Mouse (Mus musculus) limb, embryonic 12.5 days (tissue): ENCODE measurements at regions not wholly inside any gene's neighbourhood (a gene's known extent, or its start where the extent isn't known, plus 50 kb on each side); places are given as distances from the start of the nearest gene placed in this dataset.

Experiments used
- ATAC-seq: fragments of 200-750 bp; cut with Nextera tagmentation; 2 replicates; pipeline ENCODE4 v1.8.0; 2017; ENCODE audit warnings: low read depth, moderate TSS enrichment; ENCODE audit not compliant: insufficient number of reproducible peaks, insufficient read depth, low FRiP score, low TSS enrichment
- H3K27ac ChIP-seq: fragments of 300-500 bp; sonication (generic); 2 replicates; pipeline ENCODE4 v1.5.1; 2016; ENCODE audit warnings: mild to moderate bottlenecking, moderate library complexity
- H3K27me3 ChIP-seq: fragments of 300-500 bp; sonication (generic); 2 replicates; pipeline ENCODE4 v1.6.1; 2016; ENCODE audit warnings: mild to moderate bottlenecking, moderate library complexity
- H3K36me3 ChIP-seq: fragments of 300-500 bp; sonication (generic); 2 replicates; pipeline ENCODE4 v1.6.1; 2016; ENCODE audit warnings: mild to moderate bottlenecking, moderate library complexity
- H3K4me1 ChIP-seq: fragments of 300-500 bp; sonication (generic); replicated peaks from 2 replicates; pipeline ENCODE4 v1.6.1; 2016
- H3K4me2 ChIP-seq: fragments of 300-500 bp; sonication (generic); 2 replicates; pipeline ENCODE4 v1.6.1; 2016; ENCODE audit warnings: mild to moderate bottlenecking, moderate library complexity
- H3K4me3 ChIP-seq: fragments of 300-500 bp; sonication (generic); replicated peaks from 2 replicates; pipeline ENCODE4 v1.5.1; 2016; ENCODE audit warnings: mild to moderate bottlenecking
- H3K9ac ChIP-seq: fragments of 300-500 bp; sonication (generic); replicated peaks from 2 replicates; pipeline ENCODE4 v1.6.1; 2016; ENCODE audit warnings: mild to moderate bottlenecking, moderate library complexity
- H3K9me3 ChIP-seq: fragments of 300-500 bp; sonication (generic); 2 replicates; pipeline ENCODE4 v1.6.1; 2016; ENCODE audit warnings: mild to moderate bottlenecking, moderate library complexity
- WGBS: fragments of 180-500 bp; shearing (Covaris S2); methylation state at CpG from one replicate; pipeline ENCODE4 v1.1.7; 2016; 5-methylcytosine and 5-hydroxymethylcytosine counted together

- ATAC-seq = no peak
Observed at GRCm38 (mm10) chr7:113672779-113673595, 92.8 kb upstream of the Spon1 start.

GRCm38 (mm10) chr7:113673596-113673956, 92.2 kb upstream of the Spon1 start:
- H3K4me3 ChIP-seq = no peak overlapping the region
- H3K4me1 ChIP-seq = no peaks in the 10 kb centered on the region; the same call in 1 of the 2 replicates
- WGBS = 79% methylated on average over 12 of the region's 12 CpGs
- no peaks in the 10 kb centered on the region for H3K9me3 ChIP-seq
- H3K27me3 ChIP-seq = no peaks in the 10 kb centered on the region
- no peak overlapping the region for H3K27ac ChIP-seq
- no peak for ATAC-seq
- H3K36me3 ChIP-seq = no peaks in the 10 kb centered on the region
- H3K9ac ChIP-seq = no peak overlapping the region
- no peak overlapping the region for H3K4me2 ChIP-seq

More at GRCm38 (mm10) chr7:113672779-113673595, 92.8 kb upstream of the Spon1 start:
- Histone ChIP-seq H3K4me1 (no peaks in the 10 kb centered on the region; the same call in 1 of the 2 replicates), H3K4me2 (no peak overlapping the region), H3K4me3 (no peak overlapping the region), H3K27ac (no peak overlapping the region), H3K9me3 (no peaks in the 10 kb centered on the region), H3K9ac (no peak overlapping the region), H3K36me3 (no peaks in the 10 kb centered on the region), H3K27me3 (no peaks in the 10 kb centered on the region)
- WGBS = 68% methylated on average over 18 of the region's 18 CpGs

- Histone ChIP-seq H3K27me3 (no peaks in the 10 kb centered on the region), H3K36me3 (no peaks in the 10 kb centered on the region), H3K4me2 (no peak overlapping the region), H3K9me3 (no peaks in the 10 kb centered on the region), H3K9ac (no peak overlapping the region), H3K4me3 (no peak overlapping the region), H3K27ac (no peak overlapping the region), H3K4me1 (no peaks in the 10 kb centered on the region)
- WGBS = 82% methylated on average over 5 of the region's 5 CpGs
- no peak for ATAC-seq
Observed at GRCm38 (mm10) chr7:113682271-113682670, 83.5 kb upstream of the Spon1 start.

- no peaks in the 10 kb centered on the region for H3K4me1 ChIP-seq
- H3K9ac ChIP-seq = no peak overlapping the region
- ATAC-seq = no peak
Observed at GRCm38 (mm10) chr7:113685349-113685748, 80.4 kb upstream of the Spon1 start.

GRCm38 (mm10) chr7:113686527-113686926, 79.3 kb upstream of the Spon1 start:
- H3K4me2 ChIP-seq = no peak overlapping the region
- H3K9ac ChIP-seq = no peak overlapping the region
- H3K27me3 ChIP-seq = no peaks in the 10 kb centered on the region
- no peak overlapping the region for H3K27ac ChIP-seq
- no peak overlapping the region for H3K4me3 ChIP-seq
- H3K9me3 ChIP-seq = no peaks in the 10 kb centered on the region
- ATAC-seq = no peak
- WGBS = 80% methylated on average over 3 of the region's 3 CpGs
- H3K4me1 ChIP-seq = no peaks in the 10 kb centered on the region
- no peaks in the 10 kb centered on the region for H3K36me3 ChIP-seq

More at GRCm38 (mm10) chr7:113685349-113685748, 80.4 kb upstream of the Spon1 start:
- no peak overlapping the region for H3K4me2 ChIP-seq
- no peak overlapping the region for H3K27ac ChIP-seq
- H3K36me3 ChIP-seq = no peaks in the 10 kb centered on the region
- no peaks in the 10 kb centered on the region for H3K9me3 ChIP-seq
- no peaks in the 10 kb centered on the region for H3K27me3 ChIP-seq
- WGBS = 95% methylated on average over 4 of the region's 4 CpGs
- H3K4me3 ChIP-seq = no peak overlapping the region

GRCm38 (mm10) chr7:113687566-113687965, 78.2 kb upstream of the Spon1 start:
- Histone ChIP-seq H3K27me3 (no peaks in the 10 kb centered on the region), H3K9me3 (no peaks in the 10 kb centered on the region), H3K36me3 (no peaks in the 10 kb centered on the region), H3K4me3 (no peak overlapping the region), H3K27ac (no peak overlapping the region), H3K9ac (no peak overlapping the region), H3K4me1 (no peaks in the 10 kb centered on the region), H3K4me2 (no peak overlapping the region)
- no peak for ATAC-seq
- WGBS = 92% methylated on average over 6 of the region's 6 CpGs

GRCm38 (mm10) chr7:113688231-113688669, 77.5 kb upstream of the Spon1 start:
- Histone ChIP-seq H3K4me2 (no peak overlapping the region), H3K4me3 (no peak overlapping the region), H3K27ac (no peak overlapping the region), H3K4me1 (no peaks in the 10 kb centered on the region), H3K9ac (no peak overlapping the region), H3K9me3 (no peaks in the 10 kb centered on the region), H3K36me3 (no peaks in the 10 kb centered on the region), H3K27me3 (no peaks in the 10 kb centered on the region)
- WGBS = 74% methylated on average over 8 of the region's 8 CpGs
- 0 out of 2 replicates have a peak, but pooled peaks have one; percentile 42 for ATAC-seq

- no peak overlapping the region for H3K9ac ChIP-seq
Observed at GRCm38 (mm10) chr7:113688717-113689116, 77.1 kb upstream of the Spon1 start.

GRCm38 (mm10) chr7:113689131-113689530, 76.7 kb upstream of the Spon1 start:
- Histone ChIP-seq H3K4me2 (no peak overlapping the region), H3K4me1 (peaks cover 5% of the 10 kb centered on the region; the same call in 1 of the 2 replicates), H3K9ac (no peak overlapping the region), H3K4me3 (no peak overlapping the region), H3K36me3 (no peaks in the 10 kb centered on the region), H3K27ac (no peak overlapping the region), H3K27me3 (no peaks in the 10 kb centered on the region), H3K9me3 (no peaks in the 10 kb centered on the region)
- 69% methylated on average over 2 of the region's 2 CpGs for WGBS
- no peak for ATAC-seq

More at GRCm38 (mm10) chr7:113688717-113689116, 77.1 kb upstream of the Spon1 start:
- 93% methylated on average over 1 of the region's 1 CpGs for WGBS
- Histone ChIP-seq H3K4me3 (no peak overlapping the region), H3K36me3 (no peaks in the 10 kb centered on the region), H3K27me3 (no peaks in the 10 kb centered on the region), H3K4me1 (peaks cover 5% of the 10 kb centered on the region; the same call in 1 of the 2 replicates), H3K27ac (no peak overlapping the region), H3K4me2 (no peak overlapping the region), H3K9me3 (no peaks in the 10 kb centered on the region)
- no peak for ATAC-seq

GRCm38 (mm10) chr7:113691756-113692155, 74.0 kb upstream of the Spon1 start:
- no peak overlapping the region for H3K27ac ChIP-seq
- H3K4me1 ChIP-seq = peaks cover 5% of the 10 kb centered on the region; the same call in 1 of the 2 replicates
- H3K9me3 ChIP-seq = no peaks in the 10 kb centered on the region
- no peaks in the 10 kb centered on the region for H3K36me3 ChIP-seq
- 66% methylated on average over 2 of the region's 2 CpGs for WGBS
- no peak for ATAC-seq
- no peak overlapping the region for H3K4me2 ChIP-seq
- no peaks in the 10 kb centered on the region for H3K27me3 ChIP-seq
- H3K9ac ChIP-seq = no peak overlapping the region
- no peak overlapping the region for H3K4me3 ChIP-seq

- H3K27ac ChIP-seq = no peak overlapping the region
Observed at GRCm38 (mm10) chr7:113693526-113693925, 72.3 kb upstream of the Spon1 start.

More at GRCm38 (mm10) chr7:113693526-113693925, 72.3 kb upstream of the Spon1 start:
- Histone ChIP-seq H3K4me1 (peaks cover 5% of the 10 kb centered on the region; the same call in 1 of the 2 replicates), H3K4me2 (no peak overlapping the region), H3K36me3 (no peaks in the 10 kb centered on the region), H3K4me3 (no peak overlapping the region), H3K9ac (no peak overlapping the region), H3K27me3 (no peaks in the 10 kb centered on the region), H3K9me3 (no peaks in the 10 kb centered on the region)
- WGBS = 34% methylated on average over 3 of the region's 3 CpGs
- no peak for ATAC-seq
